Mouse (Mus musculus) forebrain, embryonic 10.5 days (tissue): ENCODE measurements at regions not wholly inside any gene's neighbourhood (a gene's known extent, or its start where the extent isn't known, plus 50 kb on each side); places are given as distances from the start of the nearest gene placed in this dataset.

Experiments
- DNase-seq: peaks from one replicate; pipeline ENCODE4 v3.0.0-alpha.2; 2017; ENCODE audit warnings: low spot score; ENCODE audit errors: extremely low spot score
- H3K27ac ChIP-seq: fragments of 300-500 bp; sonication (generic); 2 replicates; pipeline ENCODE4 v1.5.1; 2016; ENCODE audit warnings: mild to moderate bottlenecking
- H3K27me3 ChIP-seq: fragments of 300-500 bp; sonication (generic); 2 replicates; pipeline ENCODE4 v1.6.1; 2016; ENCODE audit warnings: mild to moderate bottlenecking; ENCODE audit not compliant: poor library complexity, severe bottlenecking
- H3K36me3 ChIP-seq: fragments of 300-500 bp; sonication (generic); replicated peaks from 2 replicates; pipeline ENCODE4 v1.6.1; 2016; ENCODE audit warnings: mild to moderate bottlenecking, moderate library complexity
- H3K4me1 ChIP-seq: fragments of 300-500 bp; sonication (generic); 2 replicates; pipeline ENCODE4 v1.6.1; 2016
- H3K4me3 ChIP-seq: fragments of 300-500 bp; sonication (generic); 2 replicates; pipeline ENCODE4 v1.5.1; 2016; ENCODE audit warnings: mild to moderate bottlenecking, moderate library complexity
- H3K9me3 ChIP-seq: fragments of 300-500 bp; sonication (generic); 2 replicates; pipeline ENCODE4 v1.6.1; 2016; ENCODE audit warnings: mild to moderate bottlenecking, moderate library complexity
- WGBS: fragments of 180-500 bp; shearing (Covaris S2); methylation state at CpG from one replicate; pipeline ENCODE4 v1.1.7; 2016; 5-methylcytosine and 5-hydroxymethylcytosine counted together

DNA sequence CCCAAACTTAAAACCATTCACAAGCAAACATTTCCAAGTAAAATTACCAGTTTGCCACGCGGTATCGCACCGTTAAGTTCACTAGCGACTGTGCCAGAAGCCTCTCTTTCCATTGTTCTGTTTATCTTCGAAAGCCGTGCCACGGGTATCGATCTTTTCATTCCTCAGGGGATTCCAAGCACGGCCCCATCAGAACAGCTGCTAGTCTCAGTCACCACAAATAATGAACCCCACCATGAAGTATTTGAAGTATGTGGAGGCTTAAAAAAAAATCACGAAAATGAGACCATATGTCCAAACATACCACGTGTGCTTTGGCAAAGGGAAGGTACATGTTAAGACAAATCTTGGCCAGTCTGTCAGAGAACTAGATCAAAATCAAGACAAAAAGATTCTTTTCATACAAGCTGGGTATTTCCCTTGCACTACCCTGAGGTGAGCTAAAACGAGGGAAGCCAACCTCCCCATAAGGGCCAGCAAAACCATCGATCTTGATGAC is 213.3 kb downstream of the Npr3 start:
- WGBS, result 85% methylated on average over 14 of the region's 14 CpGs
- no peak for DNase-seq
- H3K36me3 ChIP-seq, result no peaks in the 10 kb centered on the region
- H3K27me3 ChIP-seq, result no peaks in the 10 kb centered on the region
- no peak overlapping the region for H3K4me3 ChIP-seq
- H3K4me1 ChIP-seq, result no peaks in the 10 kb centered on the region
- no peak overlapping the region for H3K27ac ChIP-seq
- H3K9me3 ChIP-seq, result no peaks in the 10 kb centered on the region

DNA sequence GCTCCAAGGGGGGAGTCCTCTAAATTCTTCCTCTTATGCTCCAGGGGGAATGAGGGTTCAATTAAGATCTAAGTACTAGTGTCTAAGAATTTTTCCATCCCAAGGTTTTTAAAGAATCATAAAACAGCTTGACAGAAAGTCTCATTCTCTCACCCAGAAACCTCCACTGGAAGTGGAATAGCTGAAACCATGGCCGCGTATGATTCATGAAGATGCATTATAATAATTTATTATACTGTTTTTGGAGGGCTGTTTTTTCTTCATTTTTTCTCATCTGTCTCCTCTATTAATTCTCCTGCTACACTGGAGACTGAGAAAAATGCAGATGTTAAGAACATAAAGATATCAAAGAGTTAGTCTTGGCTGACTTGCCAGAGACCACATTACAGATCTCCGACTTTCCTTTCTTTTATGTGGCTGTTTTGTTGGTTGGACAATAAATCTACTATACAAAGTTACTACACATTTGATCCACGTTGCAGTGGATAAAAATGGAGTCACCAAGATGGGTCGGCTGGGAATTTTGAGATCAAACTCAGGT is 242.2 kb downstream of the Npr3 start:
- DNase-seq, result no peak
- WGBS, result 89% methylated on average over 5 of the region's 5 CpGs
- H3K4me3 ChIP-seq, result no peak overlapping the region
- H3K27ac ChIP-seq, result no peak overlapping the region
- H3K36me3 ChIP-seq, result no peaks in the 10 kb centered on the region
- no peaks in the 10 kb centered on the region for H3K27me3 ChIP-seq
- no peaks in the 10 kb centered on the region for H3K9me3 ChIP-seq
- H3K4me1 ChIP-seq, result no peaks in the 10 kb centered on the region

DNA sequence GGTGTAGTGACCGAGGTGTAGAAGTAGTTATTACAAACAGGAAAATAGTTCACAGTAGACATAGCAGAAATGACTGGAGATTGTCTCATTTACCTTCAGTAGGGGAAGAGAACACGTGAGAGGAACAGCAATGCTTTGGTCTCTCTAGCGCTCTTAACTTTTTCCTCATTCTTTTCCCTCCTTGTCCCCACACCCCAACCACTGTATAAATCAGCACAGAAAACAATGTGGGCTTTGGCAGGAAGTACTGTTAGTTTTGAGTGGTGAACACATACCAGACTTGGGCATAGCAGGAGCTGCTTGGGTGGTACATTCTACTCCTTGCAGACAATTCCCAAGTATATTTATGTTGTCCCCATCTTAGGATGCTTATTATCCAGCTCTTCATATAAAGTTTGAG is 251.9 kb downstream of the Npr3 start:
- H3K4me3 ChIP-seq, result no peak overlapping the region
- no peak overlapping the region for H3K27ac ChIP-seq
- no peaks in the 10 kb centered on the region for H3K27me3 ChIP-seq
- DNase-seq, result no peak
- no peaks in the 10 kb centered on the region for H3K36me3 ChIP-seq
- no peaks in the 10 kb centered on the region for H3K4me1 ChIP-seq
- H3K9me3 ChIP-seq, result no peaks in the 10 kb centered on the region
- 93% methylated on average over 3 of the region's 3 CpGs for WGBS

DNA sequence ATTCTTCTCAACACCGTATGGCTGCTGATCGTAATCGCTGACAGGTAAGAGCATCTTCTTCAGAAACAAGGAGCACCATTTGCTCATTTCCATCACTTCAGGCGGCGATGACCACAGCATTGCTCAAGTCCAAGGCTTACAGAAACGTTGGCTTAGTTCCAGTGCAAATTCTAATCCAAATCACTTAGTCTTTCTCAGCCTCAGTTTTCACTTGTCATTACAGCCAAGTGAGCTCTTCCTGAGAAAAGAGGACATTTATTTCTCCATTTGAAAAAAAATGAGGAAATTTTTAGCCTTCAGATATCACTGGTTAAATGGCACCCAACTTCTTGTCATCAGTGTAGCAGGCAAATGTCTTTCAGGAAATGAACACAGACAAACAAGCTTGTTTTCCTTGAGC is 246.8 kb upstream of the Tars start:
- WGBS, result 94% methylated on average over 6 of the region's 6 CpGs
- Histone ChIP-seq H3K27me3 (no peaks in the 10 kb centered on the region), H3K4me1 (no peaks in the 10 kb centered on the region)

DNA sequence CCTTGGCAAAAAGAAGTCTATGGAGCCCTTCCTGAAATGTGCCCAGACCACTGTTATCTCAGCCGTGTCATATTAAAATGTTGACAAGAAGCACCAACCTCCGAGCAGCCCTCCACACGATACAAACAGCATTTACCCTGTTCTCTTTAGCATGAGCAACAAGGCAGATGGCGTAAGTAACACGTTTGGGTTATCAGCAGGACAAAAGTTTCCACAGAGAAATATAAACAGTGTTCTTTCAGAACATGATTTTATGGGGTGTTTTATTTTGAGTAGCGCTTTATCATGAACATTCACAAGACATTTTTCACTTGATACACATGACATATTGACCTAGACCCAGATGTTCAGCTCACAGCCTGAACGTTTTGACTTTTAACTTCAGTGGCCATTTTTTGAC is 245.3 kb upstream of the Tars start:
- WGBS, result 88% methylated on average over 7 of the region's 7 CpGs
- Histone ChIP-seq H3K27me3 (no peaks in the 10 kb centered on the region), H3K4me3 (no peak overlapping the region), H3K4me1 (no peaks in the 10 kb centered on the region), H3K36me3 (no peaks in the 10 kb centered on the region), H3K27ac (no peak overlapping the region), H3K9me3 (no peaks in the 10 kb centered on the region)
- DNase-seq, result no peak

More for the DNA sequence above, 246.8 kb upstream of the Tars start:
- no peak for DNase-seq
- no peaks in the 10 kb centered on the region for H3K9me3 ChIP-seq
- no peak overlapping the region for H3K4me3 ChIP-seq
- no peaks in the 10 kb centered on the region for H3K36me3 ChIP-seq
- no peak overlapping the region for H3K27ac ChIP-seq

DNA sequence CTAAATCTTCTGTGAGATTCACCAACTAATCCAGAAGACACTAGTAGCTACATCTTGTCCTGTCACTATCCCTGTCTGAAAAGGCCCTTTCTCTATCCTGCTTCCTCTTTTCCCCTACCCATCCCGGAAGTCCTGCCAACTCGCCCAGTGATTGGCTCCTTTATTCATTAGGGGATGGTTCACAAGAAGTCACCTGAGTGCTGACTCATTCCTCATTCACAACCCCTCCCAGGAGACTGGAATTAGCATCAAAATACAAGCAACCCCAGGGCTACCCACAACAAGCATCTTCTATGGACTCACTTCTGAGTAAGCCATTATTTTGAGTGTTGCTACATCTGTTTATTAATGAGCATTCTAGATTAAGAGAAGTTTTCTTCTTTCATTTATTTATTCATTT is 231.2 kb upstream of the Tars start:
- Histone ChIP-seq H3K9me3 (no peaks in the 10 kb centered on the region), H3K27me3 (no peaks in the 10 kb centered on the region), H3K4me3 (no peak overlapping the region), H3K4me1 (no peaks in the 10 kb centered on the region; the same call in 1 of the 2 replicates), H3K27ac (no peak overlapping the region), H3K36me3 (no peaks in the 10 kb centered on the region)
- WGBS, result 75% methylated on average over 2 of the region's 2 CpGs
- DNase-seq, result no peak

DNA sequence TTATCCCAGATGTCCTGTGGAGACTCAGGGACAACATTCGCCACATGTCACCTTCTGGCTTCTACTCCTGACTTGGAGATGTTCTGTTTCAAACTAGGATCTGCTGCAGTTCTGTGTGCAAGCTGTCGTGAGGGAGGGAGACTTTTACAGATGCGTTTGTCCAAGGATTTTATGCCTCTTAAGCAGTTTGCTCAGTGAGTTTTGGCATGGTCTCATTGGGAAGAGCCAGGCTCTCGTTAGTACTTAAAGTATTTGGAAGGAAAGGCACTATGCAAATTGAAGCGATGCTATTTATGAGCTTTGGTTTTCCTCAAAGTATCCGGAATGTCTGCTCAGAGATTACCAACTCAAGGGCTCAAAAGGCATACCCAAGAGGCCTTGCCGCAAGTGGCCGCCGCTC is 227.0 kb upstream of the Tars start:
- no peaks in the 10 kb centered on the region for H3K27me3 ChIP-seq
- DNase-seq, result no peak
- H3K4me3 ChIP-seq, result no peak overlapping the region
- H3K36me3 ChIP-seq, result no peaks in the 10 kb centered on the region
- no peaks in the 10 kb centered on the region; the same call in 1 of the 2 replicates for H3K4me1 ChIP-seq
- no peaks in the 10 kb centered on the region for H3K9me3 ChIP-seq
- H3K27ac ChIP-seq, result no peak overlapping the region
- WGBS, result 89% methylated on average over 9 of the region's 9 CpGs

DNA sequence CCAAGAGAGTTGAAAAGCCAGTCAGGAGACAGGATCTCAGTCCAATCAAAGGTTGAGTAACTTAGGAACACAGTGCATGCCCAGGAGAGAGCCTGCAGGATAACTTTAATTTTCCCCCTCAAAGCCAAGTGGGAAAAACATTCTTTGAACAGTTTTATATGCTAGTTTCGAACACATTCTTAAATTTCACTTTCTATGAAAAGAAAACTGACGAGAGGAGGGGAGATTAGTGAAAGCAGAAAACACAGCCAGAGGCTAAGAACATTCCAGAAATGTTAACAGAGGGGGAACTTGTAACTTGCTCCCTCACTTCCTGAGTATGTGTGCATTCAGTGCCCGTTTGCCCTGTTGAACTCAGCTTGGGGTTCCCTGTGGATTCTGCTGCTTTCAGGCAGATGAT is 213.0 kb upstream of the Tars start:
- no peak overlapping the region for H3K27ac ChIP-seq
- no peaks in the 10 kb centered on the region for H3K9me3 ChIP-seq
- H3K27me3 ChIP-seq, result no peaks in the 10 kb centered on the region
- no peak for DNase-seq
- no peaks in the 10 kb centered on the region for H3K36me3 ChIP-seq
- H3K4me3 ChIP-seq, result no peak overlapping the region
- H3K4me1 ChIP-seq, result 0 out of 2 replicates have a peak, but pooled peaks cover 4% of the 10 kb centered on the region
- WGBS, result 58% methylated on average over 3 of the region's 3 CpGs

DNA sequence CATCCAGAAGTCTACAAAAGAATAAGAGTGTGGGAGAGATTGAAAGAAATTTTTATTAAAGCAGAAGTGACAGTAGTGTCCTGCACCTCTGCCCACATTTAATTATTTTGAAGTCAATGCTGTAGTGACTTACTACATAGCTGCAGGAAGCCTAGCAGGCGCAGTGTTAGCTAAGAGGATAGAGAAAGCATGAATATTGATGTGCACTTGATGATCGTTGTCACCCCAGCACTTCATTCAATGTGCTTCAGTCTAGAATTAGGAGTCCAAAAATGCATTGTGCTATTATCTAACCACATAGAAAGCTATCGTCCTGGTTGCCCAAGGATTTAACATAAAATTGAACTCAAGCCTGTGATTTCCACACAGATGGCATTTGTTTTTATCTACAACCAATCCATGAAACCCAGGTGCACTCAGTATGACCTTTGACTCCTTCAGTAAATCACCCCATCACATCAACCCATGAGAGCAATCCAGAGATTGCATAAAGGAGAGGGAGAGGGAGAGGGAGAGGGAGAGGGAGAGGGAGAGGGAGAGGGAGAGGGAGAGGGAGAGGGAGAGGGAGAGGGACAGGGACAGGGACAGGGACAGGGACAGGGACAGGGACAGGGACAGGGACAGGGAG is 210.7 kb upstream of the Tars start:
- 82% methylated on average over 3 of the region's 3 CpGs for WGBS
- H3K9me3 ChIP-seq, result no peaks in the 10 kb centered on the region
- no peak overlapping the region for H3K27ac ChIP-seq

DNA sequence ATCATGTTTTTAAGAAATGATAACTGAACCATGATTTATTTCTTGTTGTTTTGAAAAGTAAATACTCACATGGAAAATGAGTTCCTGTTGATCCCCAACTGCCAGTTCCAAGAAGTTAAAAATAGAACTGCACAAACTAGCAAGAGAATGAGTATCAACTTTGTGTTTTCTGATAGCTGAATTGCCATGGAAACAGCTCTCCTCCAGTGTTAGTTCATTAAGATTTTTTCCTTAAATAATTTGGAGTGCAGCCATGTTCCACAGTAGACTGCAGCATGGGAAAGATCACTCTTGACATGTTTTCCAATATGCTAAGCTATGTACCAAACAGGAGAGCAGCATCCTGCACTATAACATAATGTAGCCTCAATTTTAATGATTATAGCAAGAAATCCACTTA is 208.0 kb upstream of the Tars start:
- Histone ChIP-seq H3K27ac (no peak overlapping the region), H3K4me3 (no peak overlapping the region), H3K27me3 (no peaks in the 10 kb centered on the region), H3K9me3 (no peaks in the 10 kb centered on the region), H3K36me3 (no peaks in the 10 kb centered on the region), H3K4me1 (0 out of 2 replicates have a peak, but pooled peaks cover 3% of the 10 kb centered on the region)
- DNase-seq, result no peak

More for the DNA sequence above, 210.7 kb upstream of the Tars start:
- no peak for DNase-seq
- Histone ChIP-seq H3K4me3 (no peak overlapping the region), H3K36me3 (no peaks in the 10 kb centered on the region), H3K27me3 (no peaks in the 10 kb centered on the region), H3K4me1 (0 out of 2 replicates have a peak, but pooled peaks cover 4% of the 10 kb centered on the region)

DNA sequence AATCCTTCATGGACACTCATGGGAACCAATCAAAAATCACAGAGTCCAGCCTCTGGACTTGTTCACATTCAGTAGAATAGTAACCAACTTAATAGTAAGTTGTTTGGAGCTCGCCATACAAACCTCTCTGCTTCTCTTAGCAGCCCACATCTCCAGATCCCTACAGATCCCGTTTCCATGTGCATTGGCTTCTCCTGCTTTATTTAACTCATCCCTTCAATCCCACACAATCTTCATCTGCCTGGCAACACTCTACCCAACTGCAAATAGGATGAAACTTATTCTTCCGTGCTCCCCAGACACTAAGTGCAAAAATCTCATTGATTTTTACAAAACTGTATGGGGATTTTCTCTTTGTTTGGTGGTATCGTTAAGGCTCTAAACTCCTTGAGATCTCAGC is 206.2 kb upstream of the Tars start:
- Histone ChIP-seq H3K27ac (no peak overlapping the region), H3K9me3 (no peaks in the 10 kb centered on the region), H3K4me1 (no peaks in the 10 kb centered on the region), H3K4me3 (no peak overlapping the region), H3K36me3 (no peaks in the 10 kb centered on the region), H3K27me3 (no peaks in the 10 kb centered on the region)
- WGBS, result 89% methylated on average over 4 of the region's 4 CpGs
- no peak for DNase-seq

DNA sequence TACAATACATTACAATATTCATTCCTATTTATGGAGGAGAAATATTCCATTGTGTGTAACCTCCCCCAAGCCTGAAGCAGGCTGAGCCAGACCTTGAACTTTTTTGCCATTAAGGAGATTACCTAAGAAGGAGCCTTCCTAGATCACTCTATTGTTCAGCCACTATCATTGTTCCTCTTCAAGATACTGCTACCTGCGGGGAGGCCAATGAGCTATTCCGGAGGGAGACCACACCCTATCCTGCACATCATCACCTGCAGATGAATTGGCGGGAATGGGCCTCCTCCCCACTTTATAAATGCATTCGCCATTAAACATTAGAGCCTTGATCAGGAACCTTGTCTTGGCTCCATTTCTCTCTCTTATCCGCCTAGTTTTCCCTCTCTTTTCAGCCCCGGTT is 197.6 kb upstream of the Tars start:
- 77% methylated on average over 6 of the region's 6 CpGs for WGBS
- no peak for DNase-seq
- no peaks in the 10 kb centered on the region for H3K9me3 ChIP-seq
- no peaks in the 10 kb centered on the region for H3K27me3 ChIP-seq
- no peaks in the 10 kb centered on the region for H3K36me3 ChIP-seq
- H3K4me3 ChIP-seq, result no peak overlapping the region
- no peak overlapping the region for H3K27ac ChIP-seq
- H3K4me1 ChIP-seq, result no peaks in the 10 kb centered on the region

DNA sequence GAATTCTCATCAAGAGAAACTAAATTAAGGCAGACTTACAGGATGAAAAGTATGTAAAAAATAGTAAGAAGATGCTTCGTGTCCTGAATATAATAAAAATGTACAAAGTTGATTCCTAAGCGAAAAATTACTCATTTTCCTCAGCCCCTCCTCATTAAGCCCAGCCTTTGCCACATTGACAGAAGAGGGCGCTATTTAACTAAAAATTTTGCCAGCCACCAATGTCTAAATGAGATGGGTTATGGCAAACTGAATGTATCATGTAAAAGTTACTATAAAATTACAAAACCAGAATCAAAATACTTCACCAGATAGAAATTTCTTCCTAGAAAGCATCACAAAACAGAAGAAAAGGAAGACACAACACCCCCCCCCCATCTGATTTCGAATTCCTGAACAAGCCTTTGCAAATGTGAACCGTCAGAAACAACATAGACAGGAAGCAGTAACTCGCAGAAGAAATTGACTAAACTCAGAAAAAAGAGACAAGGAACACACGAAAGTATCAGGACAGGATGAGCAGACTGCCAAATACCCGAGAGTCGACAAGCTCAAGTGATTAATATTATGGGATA is 191.2 kb upstream of the Tars start:
- no peak overlapping the region for H3K4me3 ChIP-seq
- DNase-seq, result no peak
- no peaks in the 10 kb centered on the region for H3K9me3 ChIP-seq
- no peaks in the 10 kb centered on the region for H3K36me3 ChIP-seq
- no peaks in the 10 kb centered on the region for H3K4me1 ChIP-seq
- no peaks in the 10 kb centered on the region for H3K27me3 ChIP-seq
- WGBS, result 55% methylated on average over 9 of the region's 9 CpGs
- no peak overlapping the region for H3K27ac ChIP-seq
